Mouse (Mus musculus): ENCODE results near the gene Olfr135. TPM values are rescaled to one million over a fixed set of nuclear protein-coding genes. Genes with fewer than 3 reads are reported as not detected.

Gene Olfr135
- not detected in 2 replicates for polyA plus RNA-seq (2012; rRNA removed)

DNA sequence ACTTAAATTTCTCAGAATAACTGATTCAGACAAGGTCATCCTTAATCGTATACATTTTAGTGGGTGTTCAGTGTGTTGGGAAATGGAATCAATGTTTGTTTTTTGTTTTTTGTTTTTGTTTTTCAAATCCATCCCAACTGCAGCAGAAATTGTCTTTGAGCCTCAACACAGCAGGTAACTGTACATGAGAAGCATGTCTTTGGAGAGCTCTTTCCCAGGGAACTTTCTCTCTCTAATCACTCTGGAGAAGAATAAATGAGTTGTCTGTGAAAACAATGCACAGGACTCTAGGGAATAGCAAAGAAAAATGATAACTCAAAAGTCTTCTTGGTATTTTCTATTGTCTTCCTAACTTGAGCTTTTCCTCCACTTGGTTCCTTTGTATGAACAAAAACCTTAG, at the start of gene Olfr135:
Olfr135 (plus strand) TSS at position 301 of the 400 bp plus-strand sequence.
- Histone ChIP-seq H3K27me3 (ENCODE audit: control insufficient read depth, insufficient read depth, low read length) (no peaks in the 10 kb centered on the region), H3K4me3 (ENCODE audit: low read depth, low read length) (no peak within 1 kb of the TSS), H3K36me3 (ENCODE audit: control insufficient read depth, insufficient read depth, low read length) (no peaks in the 10 kb centered on the region), H3K4me1 (ENCODE audit: control insufficient read depth, insufficient read depth, insufficient read length, low read length) (no peaks in the 10 kb centered on the region), H3K27ac (ENCODE audit: insufficient read depth, low read depth, low read length) (no peak within 1 kb of the TSS)
- no peak for TF ChIP-seq POLR2A (IDR thresholded peaks at IDR 0.05; ENCODE audit: low read depth, low read length)
- no peak for TF ChIP-seq CTCF (IDR thresholded peaks at IDR 0.05; ENCODE audit: extremely low read depth, insufficient read length, insufficient replicate concordance, low read depth, low read length)
- WGBS, result 92% methylated on average over 1 of the region's 1 CpGs

DNA sequence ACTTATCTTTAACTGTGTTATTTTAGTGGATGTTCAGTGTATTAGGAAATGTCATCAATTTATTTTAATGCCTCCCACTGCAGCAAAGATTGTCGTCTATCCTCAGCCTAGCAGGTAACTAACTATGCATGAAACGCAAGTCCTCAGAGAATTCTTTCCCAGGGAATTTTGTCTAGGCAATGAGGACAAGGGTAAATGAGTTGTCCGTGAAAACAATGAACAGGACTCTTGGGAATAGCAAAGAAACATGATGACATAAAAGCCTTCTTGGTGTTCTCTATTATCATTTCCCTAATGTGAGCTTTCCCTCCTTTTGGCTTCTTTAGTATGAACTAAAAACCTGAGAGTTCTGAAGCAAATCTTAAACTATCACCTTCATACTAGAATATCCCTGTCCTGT, 33.0 kb upstream of the Olfr135 start, which contains the start of gene Olfr134:
Olfr134 (plus strand) TSS at position 301 of the 400 bp plus-strand sequence.
- Histone ChIP-seq H3K4me3 (ENCODE audit: low read depth, low read length) (no peak within 1 kb of the TSS), H3K27me3 (ENCODE audit: control insufficient read depth, insufficient read depth, low read length) (no peaks in the 10 kb centered on the region), H3K27ac (ENCODE audit: insufficient read depth, low read depth, low read length) (no peak within 1 kb of the TSS), H3K4me1 (ENCODE audit: control insufficient read depth, insufficient read depth, insufficient read length, low read length) (no peaks in the 10 kb centered on the region), H3K36me3 (ENCODE audit: control insufficient read depth, insufficient read depth, low read length) (no peaks in the 10 kb centered on the region)
- no peak for TF ChIP-seq POLR2A (IDR thresholded peaks at IDR 0.05; ENCODE audit: low read depth, low read length)
- WGBS, result 73% methylated on average over 3 of the region's 3 CpGs

Other genes starting within 250 kb of the Olfr135 start
- not detected in 2 replicates for gene Olfr129, start 144.3 kb upstream of the Olfr135 start, polyA plus RNA-seq (2012; rRNA removed)
- gene Olfr130, start 140.4 kb upstream of the Olfr135 start, polyA plus RNA-seq (2012; rRNA removed), result not detected in 2 replicates
- gene Olfr131, start 115.6 kb upstream of the Olfr135 start, polyA plus RNA-seq (2012; rRNA removed), result not detected in 2 replicates
- gene Olfr132, start 69.8 kb upstream of the Olfr135 start, polyA plus RNA-seq (2012; rRNA removed), result not detected in 2 replicates
- not detected in 2 replicates for gene Olfr133, start 59.1 kb upstream of the Olfr135 start, polyA plus RNA-seq (2012; rRNA removed)
- not detected in 2 replicates for gene Olfr134, start 32.9 kb upstream of the Olfr135 start, polyA plus RNA-seq (2012; rRNA removed)
- gene Olfr138, start 56.7 kb downstream of the Olfr135 start, polyA plus RNA-seq (2012; rRNA removed), result not detected in 2 replicates
- gene Olfr137, start 103.2 kb downstream of the Olfr135 start, polyA plus RNA-seq (2012; rRNA removed), result not detected in 2 replicates
- gene Olfr136, start 125.5 kb downstream of the Olfr135 start, polyA plus RNA-seq (2012; rRNA removed), result not detected in 2 replicates
- gene Esp36, start 215.8 kb downstream of the Olfr135 start, polyA plus RNA-seq (2012; rRNA removed), result not detected in 2 replicates